Mouse (Mus musculus) limb, embryonic 11.5 days (tissue): ENCODE data around the gene Denr. TPM values are rescaled to one million over a fixed set of nuclear protein-coding genes. Genes with fewer than 3 reads are reported as not detected.

Experiments
- ATAC-seq: fragments of 200-750 bp; cut with Nextera tagmentation; 2 replicates; pipeline ENCODE4 v1.8.0; 2017; ENCODE audit warnings: low read depth; ENCODE audit not compliant: insufficient number of reproducible peaks, low FRiP score, low TSS enrichment
- DNase-seq: peaks from one replicate; pipeline ENCODE4 v3.0.0-alpha.2; 2015; ENCODE audit warnings: low spot score
- H3K27ac ChIP-seq: fragments of 300-500 bp; sonication (generic); replicated peaks from 2 replicates; pipeline ENCODE4 v1.5.1; 2014; ENCODE audit warnings: low read depth, mild to moderate bottlenecking, low read length
- H3K27me3 ChIP-seq: fragments of 300-500 bp; sonication (generic); 2 replicates; pipeline ENCODE4 v1.6.1; 2014; ENCODE audit warnings: mild to moderate bottlenecking, low read length, mixed read lengths; ENCODE audit not compliant: control insufficient read depth, insufficient read depth
- H3K36me3 ChIP-seq: fragments of 300-500 bp; sonication (generic); 2 replicates; pipeline ENCODE4 v1.6.1; 2014; ENCODE audit warnings: mild to moderate bottlenecking, low read length, moderate library complexity, mixed read lengths; ENCODE audit not compliant: control insufficient read depth, insufficient read depth
- H3K4me1 ChIP-seq: fragments of 300-500 bp; sonication (generic); 2 replicates; pipeline ENCODE4 v1.6.1; 2014; ENCODE audit warnings: low read length, mixed read lengths; ENCODE audit not compliant: control insufficient read depth, insufficient read depth
- H3K4me2 ChIP-seq: fragments of 300-500 bp; sonication (generic); 2 replicates; pipeline ENCODE4 v1.6.1; 2014; ENCODE audit warnings: low read depth, mild to moderate bottlenecking, moderate library complexity; ENCODE audit not compliant: severe bottlenecking
- H3K4me3 ChIP-seq: fragments of 300-500 bp; sonication (generic); 2 replicates; pipeline ENCODE4 v1.5.1; 2014; ENCODE audit warnings: low read depth, low read length
- H3K9ac ChIP-seq: fragments of 300-500 bp; sonication (generic); 2 replicates; pipeline ENCODE4 v1.6.1; 2014; ENCODE audit warnings: mild to moderate bottlenecking, low read length
- H3K9me3 ChIP-seq: fragments of 300-500 bp; sonication (generic); 2 replicates; pipeline ENCODE4 v1.6.1; 2016; ENCODE audit warnings: low read length; ENCODE audit not compliant: control insufficient read depth
- WGBS: fragments of 180-500 bp; shearing (Covaris S2); extraction: QIAGEN DNeasy Blood & Tissue Kit; methylation state at CpG from one replicate; pipeline ENCODE4 v1.1.7; 2014; 5-methylcytosine and 5-hydroxymethylcytosine counted together
- polyA plus RNA-seq: library from polyadenylated mRNA; unstranded; fragments of >200 nt; fragmentation: Nextera tagmentation; extraction: Ambion mirVana; gene quantifications from 2 replicates; pipeline ENCODE4 v1.2.1, GENCODE M21; 2014

Denr gene
- polyA plus RNA-seq, 1 experiment from 2014 or later = 186 TPM

- H3K4me2 ChIP-seq = 0 out of 2 replicates have a peak overlapping the region, but pooled peaks have one; percentile 10
- no peak overlapping the region for H3K9ac ChIP-seq
- no peaks in the 10 kb centered on the region for H3K27me3 ChIP-seq
- DNase-seq (no peak), ATAC-seq (no peak)
- WGBS = 47% methylated on average over 14 of the region's 14 CpGs
- H3K4me3 ChIP-seq = no peak overlapping the region
- no peaks in the 10 kb centered on the region for H3K9me3 ChIP-seq
- no peaks in the 10 kb centered on the region for H3K36me3 ChIP-seq
- H3K4me1 ChIP-seq = peaks cover 3% of the 10 kb centered on the region; the same call in 1 of the 2 replicates
- no peak overlapping the region for H3K27ac ChIP-seq
Measured at GRCm38 (mm10) chr5:123878056-123878455, 28.9 kb upstream of the Denr start.

GRCm38 (mm10) chr5:123879928-123880327 is 27.0 kb upstream of the Denr start, which contains the start of gene Hcar1:
Hcar1 (minus strand) TSS chr5:123880020.
- no peak for ATAC-seq
- no peak within 1 kb of the TSS for H3K4me3 ChIP-seq
- H3K27ac ChIP-seq = no peak within 1 kb of the TSS
- peaks cover 3% of the 10 kb centered on the region; the same call in 1 of the 2 replicates for H3K4me1 ChIP-seq
- no peak within 1 kb of the TSS for H3K9ac ChIP-seq
- 73% methylated on average over 12 of the region's 12 CpGs for WGBS
- no peak within 1 kb of the TSS for H3K4me2 ChIP-seq
- H3K36me3 ChIP-seq = no peaks in the 10 kb centered on the region
- no peaks in the 10 kb centered on the region for H3K27me3 ChIP-seq
- H3K9me3 ChIP-seq = no peaks in the 10 kb centered on the region
- no peak for DNase-seq

GRCm38 (mm10) chr5:123880778-123881177 is 26.2 kb upstream of the Denr start:
- H3K4me1 ChIP-seq = peaks cover 3% of the 10 kb centered on the region; the same call in 1 of the 2 replicates
- no peaks in the 10 kb centered on the region for H3K9me3 ChIP-seq
- H3K27ac ChIP-seq = no peak overlapping the region
- 82% methylated on average over 13 of the region's 14 CpGs for WGBS
- no peak for ATAC-seq
- no peak overlapping the region for H3K9ac ChIP-seq
- no peak overlapping the region for H3K4me3 ChIP-seq
- H3K27me3 ChIP-seq = no peaks in the 10 kb centered on the region
- DNase-seq = no peak
- H3K36me3 ChIP-seq = no peaks in the 10 kb centered on the region
- no peak overlapping the region for H3K4me2 ChIP-seq

GRCm38 (mm10) chr5:123883891-123884290 is 23.1 kb upstream of the Denr start:
- Histone ChIP-seq H3K4me1 (no peaks in the 10 kb centered on the region), H3K9me3 (no peaks in the 10 kb centered on the region), H3K27me3 (no peaks in the 10 kb centered on the region), H3K27ac (no peak overlapping the region), H3K4me2 (no peak overlapping the region), H3K4me3 (no peak overlapping the region), H3K9ac (no peak overlapping the region), H3K36me3 (no peaks in the 10 kb centered on the region)
- ATAC-seq = no peak
- DNase-seq = no peak
- WGBS = 86% methylated on average over 7 of the region's 7 CpGs

GRCm38 (mm10) chr5:123884332-123884731 is 22.6 kb upstream of the Denr start:
- no peak overlapping the region for H3K27ac ChIP-seq
- 75% methylated on average over 10 of the region's 10 CpGs for WGBS
- ATAC-seq (no peak), DNase-seq (no peak)
- H3K4me3 ChIP-seq = no peak overlapping the region
- no peaks in the 10 kb centered on the region for H3K36me3 ChIP-seq
- H3K9me3 ChIP-seq = no peaks in the 10 kb centered on the region
- no peaks in the 10 kb centered on the region for H3K4me1 ChIP-seq
- H3K9ac ChIP-seq = no peak overlapping the region
- no peaks in the 10 kb centered on the region for H3K27me3 ChIP-seq
- no peak overlapping the region for H3K4me2 ChIP-seq

GRCm38 (mm10) chr5:123886365-123886764 is 20.6 kb upstream of the Denr start:
- Histone ChIP-seq H3K27ac (no peak overlapping the region), H3K4me2 (no peak overlapping the region), H3K4me3 (no peak overlapping the region), H3K9me3 (no peaks in the 10 kb centered on the region), H3K36me3 (no peaks in the 10 kb centered on the region), H3K9ac (no peak overlapping the region), H3K4me1 (no peaks in the 10 kb centered on the region), H3K27me3 (no peaks in the 10 kb centered on the region)
- 81% methylated on average over 3 of the region's 3 CpGs for WGBS
- ATAC-seq (no peak), DNase-seq (no peak)

GRCm38 (mm10) chr5:123890312-123890711 is 16.7 kb upstream of the Denr start:
- no peaks in the 10 kb centered on the region for H3K4me1 ChIP-seq
- H3K27me3 ChIP-seq = no peaks in the 10 kb centered on the region
- ATAC-seq (no peak), DNase-seq (no peak)
- H3K4me3 ChIP-seq = no peak overlapping the region
- no peak overlapping the region for H3K4me2 ChIP-seq
- H3K36me3 ChIP-seq = no peaks in the 10 kb centered on the region
- H3K27ac ChIP-seq = no peak overlapping the region
- H3K9me3 ChIP-seq = no peaks in the 10 kb centered on the region
- no peak overlapping the region for H3K9ac ChIP-seq
- 72% methylated on average over 2 of the region's 2 CpGs for WGBS

GRCm38 (mm10) chr5:123890987-123891386 is 16.0 kb upstream of the Denr start:
- H3K36me3 ChIP-seq = no peaks in the 10 kb centered on the region
- no peak for DNase-seq
- no peak overlapping the region for H3K9ac ChIP-seq
- no peaks in the 10 kb centered on the region for H3K27me3 ChIP-seq
- H3K27ac ChIP-seq = no peak overlapping the region
- no peak overlapping the region for H3K4me3 ChIP-seq
- WGBS = 83% methylated on average over 5 of the region's 5 CpGs
- no peak for ATAC-seq
- no peaks in the 10 kb centered on the region for H3K9me3 ChIP-seq
- H3K4me2 ChIP-seq = no peak overlapping the region
- H3K4me1 ChIP-seq = no peaks in the 10 kb centered on the region

GRCm38 (mm10) chr5:123891669-123892068 is 15.3 kb upstream of the Denr start:
- WGBS = 53% methylated on average over 6 of the region's 6 CpGs
- H3K4me1 ChIP-seq = no peaks in the 10 kb centered on the region
- H3K36me3 ChIP-seq = no peaks in the 10 kb centered on the region
- no peak overlapping the region for H3K4me3 ChIP-seq
- no peak overlapping the region for H3K9ac ChIP-seq
- peak; percentile 41 for DNase-seq
- H3K27ac ChIP-seq = no peak overlapping the region
- H3K27me3 ChIP-seq = no peaks in the 10 kb centered on the region
- no peak overlapping the region for H3K4me2 ChIP-seq
- H3K9me3 ChIP-seq = no peaks in the 10 kb centered on the region
- no peak for ATAC-seq
